Mouse (Mus musculus) cerebellum, postnatal 25 days (tissue): ENCODE measurements around the gene Dysf.
"Not testable (repeated sequence)": the region's sequence is repeated elsewhere in the genome, so short reads cannot be mapped to it uniquely, and the experiment has no call there.

ENCODE experiments used
- DNase-seq, 2 experiments: peaks; one replicate each; pipeline ENCODE4 v3.0.0; 2021; ENCODE audit warnings: mixed read lengths in 2 of 2

Gene Dysf

DNA sequence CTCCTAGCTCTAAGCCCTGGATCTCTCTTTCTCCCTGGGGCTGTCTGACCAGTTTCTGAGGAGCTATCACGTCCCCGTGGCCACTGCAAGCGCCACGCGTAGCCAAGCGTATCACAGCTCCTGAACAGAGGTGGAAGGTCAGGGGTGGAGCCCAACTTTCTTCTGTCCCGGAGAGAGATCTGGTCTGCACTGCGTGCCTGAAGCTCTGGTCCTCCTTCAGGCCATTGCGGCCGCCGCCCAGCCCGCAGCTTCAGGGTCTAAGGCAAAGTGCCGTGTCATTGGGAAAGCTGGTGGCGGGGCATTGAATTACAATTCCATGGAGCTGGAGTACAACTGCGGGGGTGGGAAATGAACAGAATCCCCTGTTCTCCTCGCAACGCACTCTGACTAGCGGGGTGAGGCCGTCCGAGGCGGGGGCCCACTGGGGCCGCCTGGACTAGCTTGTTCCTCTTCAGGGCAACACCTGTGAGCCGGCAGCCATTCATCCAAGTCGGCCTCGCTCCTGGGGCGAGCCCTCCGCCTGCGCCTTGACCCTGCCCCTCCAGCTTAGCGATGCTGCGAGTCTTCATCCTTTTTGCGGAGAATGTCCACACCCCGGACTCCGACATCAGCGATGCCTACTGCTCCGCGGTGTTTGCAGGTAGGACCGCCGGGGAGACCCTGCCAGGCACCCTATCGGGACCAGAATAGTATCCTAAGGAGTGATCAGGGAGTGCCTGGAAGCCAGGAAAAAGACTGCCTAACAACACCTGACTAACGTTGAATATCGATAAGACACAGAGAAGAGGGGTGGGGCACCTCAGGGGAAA lies at the start of gene Dysf:
Dysf (plus strand) TSS at position 228 of the 809 bp plus-strand sequence.
- DNase-seq, result peak; percentile 27 to 41

GRCm38 (mm10) chr6:83987642-83988041 lies 20.7 kb upstream of the Dysf start:
- DNase-seq, result no peak

DNA sequence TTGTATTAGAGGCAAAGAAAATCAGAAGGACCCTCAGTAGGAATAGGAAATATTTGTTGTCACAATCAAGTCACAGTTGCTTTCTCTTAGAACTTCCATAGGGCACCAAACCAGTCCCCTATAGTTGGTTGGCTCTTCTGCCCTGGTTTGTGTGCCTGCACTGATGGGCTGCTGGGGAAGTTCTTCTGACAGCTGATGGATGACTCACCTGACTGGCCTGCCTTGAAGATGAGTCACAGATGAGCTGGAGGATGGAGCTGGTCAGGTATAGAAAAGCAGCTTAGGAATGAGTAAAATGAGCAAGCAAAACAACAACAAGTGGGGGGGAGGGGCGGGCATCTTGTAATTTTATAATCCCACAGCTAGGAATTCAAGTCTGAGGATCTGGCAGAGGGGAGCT lies 5.7 kb upstream of the Dysf start:
- no peak for DNase-seq

GRCm38 (mm10) chr6:84004295-84004694 lies 4.1 kb upstream of the Dysf start:
- no peak for DNase-seq

DNA sequence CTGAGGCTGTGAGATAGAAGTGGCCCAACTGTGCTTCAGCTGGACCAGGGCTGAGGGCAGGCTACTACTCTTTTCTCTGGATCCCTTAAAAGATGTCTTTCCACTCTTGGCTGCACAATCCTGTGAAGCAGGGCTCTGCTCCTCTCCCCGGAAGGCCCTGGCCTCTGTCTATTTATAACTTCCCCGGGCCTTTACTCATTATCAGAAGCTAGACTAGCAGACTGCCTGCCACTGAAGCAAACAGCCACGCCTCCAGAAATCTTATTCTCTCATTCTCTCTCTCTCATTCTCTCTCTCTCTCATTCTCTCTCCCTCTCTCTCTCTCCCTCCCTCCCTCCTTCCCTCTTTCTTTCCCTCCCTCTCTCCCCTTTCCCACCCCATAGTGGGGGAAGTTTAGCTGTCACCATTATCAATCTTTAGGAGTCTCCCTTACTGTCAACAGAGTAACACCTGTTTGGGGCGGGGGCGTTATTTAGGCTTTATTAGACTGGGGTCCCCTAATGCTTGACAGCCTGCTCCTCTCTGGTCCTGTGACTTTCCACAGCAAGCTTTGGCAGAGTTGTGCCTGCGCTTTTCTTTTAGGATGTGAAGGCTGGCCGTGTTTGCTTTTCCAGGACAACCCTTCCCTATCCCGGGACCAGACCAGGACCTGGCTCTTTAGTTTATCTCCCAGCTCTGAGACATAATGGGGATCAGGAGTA lies 932 bp downstream of the Dysf start:
- DNase-seq, result no peak

GRCm38 (mm10) chr6:84009915-84010302 lies 1.5 kb downstream of the Dysf start:
- no peak for DNase-seq

DNA sequence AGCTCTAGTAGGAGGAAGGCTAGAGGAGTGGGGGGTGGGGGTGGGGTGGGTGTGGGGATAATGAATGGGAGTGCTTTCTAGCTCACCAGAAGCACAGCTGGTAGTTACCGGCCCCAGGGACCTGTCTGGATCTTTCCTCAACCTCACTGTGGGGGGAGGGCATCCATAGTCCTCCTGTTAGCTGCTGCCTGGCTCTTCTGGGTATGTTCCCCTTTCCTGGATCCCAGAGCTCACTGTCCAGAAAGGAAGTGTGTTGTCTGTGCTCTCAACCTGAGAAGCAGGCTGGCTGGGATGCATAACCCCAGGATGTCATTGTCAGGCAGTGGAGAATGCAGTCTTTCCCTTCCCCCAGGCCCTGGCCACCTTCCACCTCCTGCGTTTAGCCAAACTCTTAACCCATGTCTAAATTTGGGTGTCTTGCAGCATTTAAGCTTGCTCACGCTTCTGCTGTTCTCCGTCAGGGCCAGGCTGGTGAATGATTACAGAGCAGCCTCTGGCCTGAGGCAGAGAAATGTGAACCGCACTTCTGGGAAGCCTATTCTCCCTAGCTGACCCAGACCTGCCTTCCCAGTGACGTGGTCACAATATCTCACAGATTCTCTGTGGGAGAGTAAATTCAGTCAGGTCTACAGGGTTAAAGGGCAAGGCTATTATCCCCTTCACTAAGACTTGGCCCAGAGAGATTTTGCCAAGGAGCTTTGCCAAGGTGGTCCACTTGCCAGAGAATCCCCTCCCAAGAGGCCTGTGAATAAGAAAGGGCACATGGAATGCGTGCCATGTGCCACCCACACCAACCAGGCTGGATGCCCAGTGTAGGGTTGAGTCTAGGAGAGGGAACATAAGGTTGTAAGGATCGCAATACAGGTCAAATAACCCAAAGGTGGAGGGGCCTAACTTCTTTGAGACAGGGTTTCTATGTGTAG lies 2.2 kb downstream of the Dysf start:
- no peak for DNase-seq

DNA sequence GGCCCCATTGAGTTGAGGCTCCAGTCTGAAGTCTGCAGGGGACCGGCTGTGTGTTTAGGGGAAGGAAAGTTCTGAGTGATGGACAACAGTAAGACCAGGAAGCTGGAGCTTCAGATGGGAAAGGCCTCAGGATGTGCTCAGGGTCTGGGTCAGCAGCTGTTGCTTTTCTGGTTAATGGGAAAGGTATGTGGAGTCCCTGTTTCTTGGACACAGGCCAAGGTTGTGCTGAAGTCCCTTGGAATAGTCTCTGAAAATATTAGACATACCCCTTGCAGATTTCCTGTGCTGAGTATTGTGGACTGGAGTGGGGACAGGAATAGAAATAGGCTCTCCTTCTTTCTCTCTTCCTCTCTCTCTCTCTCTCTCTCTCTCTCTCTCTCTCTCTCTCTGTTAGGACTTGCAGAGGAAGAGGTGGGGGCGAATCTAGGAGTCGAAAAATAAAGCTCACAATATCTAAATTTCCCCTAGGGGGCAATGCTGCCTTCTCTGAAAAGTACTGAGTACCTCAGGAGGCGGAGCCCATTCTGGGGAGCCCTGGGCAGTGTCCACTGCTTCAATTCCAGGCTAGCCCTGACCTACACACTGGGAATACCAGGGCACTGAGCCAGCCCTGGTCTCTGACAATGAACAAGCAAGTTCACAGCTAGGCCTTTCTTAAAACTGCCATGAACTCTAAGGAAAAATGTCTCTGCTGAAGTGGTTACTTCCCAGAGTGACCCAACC lies 6.7 kb downstream of the Dysf start:
- not testable (repeated sequence) for DNase-seq

GRCm38 (mm10) chr6:84016851-84017250 lies 8.5 kb downstream of the Dysf start:
- no peak for DNase-seq

DNA sequence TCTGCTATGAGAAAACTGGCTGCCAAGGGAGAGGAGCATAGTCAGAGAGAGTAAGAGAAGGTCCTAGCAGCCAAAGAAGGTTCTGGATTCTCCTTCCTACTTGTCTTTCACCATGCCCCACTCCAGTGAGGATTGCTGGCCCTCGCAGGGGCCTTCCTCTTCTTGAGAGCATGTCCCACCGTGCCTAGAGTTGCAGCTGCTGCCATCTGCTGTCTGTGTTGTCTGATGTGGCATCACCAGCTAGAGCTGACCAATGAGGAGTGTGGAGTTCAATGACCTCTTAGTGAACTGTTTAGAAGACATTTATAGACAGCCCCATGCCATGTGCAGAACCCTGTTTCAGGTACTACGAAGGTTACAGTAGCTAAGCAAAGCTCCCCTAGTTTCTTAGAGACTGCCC lies 9.0 kb downstream of the Dysf start:
- DNase-seq, result no peak

DNA sequence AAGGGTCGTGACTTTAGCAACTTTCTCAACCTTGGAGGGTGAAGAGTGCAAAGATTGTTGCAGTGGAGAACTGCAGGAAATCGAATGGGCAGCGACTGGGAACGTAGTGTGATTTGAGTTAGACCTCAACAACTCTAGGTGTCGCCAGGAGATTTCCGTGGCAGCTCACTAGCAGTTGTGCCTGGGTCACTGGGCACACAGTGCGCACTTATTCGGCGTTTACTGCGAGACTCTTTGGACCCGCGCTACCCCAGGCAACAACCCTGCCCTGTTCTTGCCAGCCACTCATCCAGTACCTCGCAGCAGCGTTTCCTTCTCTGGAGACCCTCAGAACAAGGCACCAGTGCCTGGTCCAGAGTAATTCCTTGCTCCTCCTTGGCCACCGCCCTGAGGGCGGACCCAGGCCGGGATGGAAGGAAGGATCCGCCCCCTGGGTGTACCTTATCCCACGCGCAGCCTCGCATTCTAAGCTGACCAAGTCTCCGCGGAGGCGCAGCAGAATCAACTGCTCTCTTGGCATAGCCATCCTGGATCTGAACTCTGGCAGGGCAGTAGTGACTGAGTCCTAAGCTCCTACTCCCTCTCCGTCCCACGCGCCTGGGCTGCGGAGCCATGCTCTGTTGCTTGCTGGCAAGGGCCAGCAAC lies 10.6 kb downstream of the Dysf start:
- peak; percentile 18 to 35 for DNase-seq

DNA sequence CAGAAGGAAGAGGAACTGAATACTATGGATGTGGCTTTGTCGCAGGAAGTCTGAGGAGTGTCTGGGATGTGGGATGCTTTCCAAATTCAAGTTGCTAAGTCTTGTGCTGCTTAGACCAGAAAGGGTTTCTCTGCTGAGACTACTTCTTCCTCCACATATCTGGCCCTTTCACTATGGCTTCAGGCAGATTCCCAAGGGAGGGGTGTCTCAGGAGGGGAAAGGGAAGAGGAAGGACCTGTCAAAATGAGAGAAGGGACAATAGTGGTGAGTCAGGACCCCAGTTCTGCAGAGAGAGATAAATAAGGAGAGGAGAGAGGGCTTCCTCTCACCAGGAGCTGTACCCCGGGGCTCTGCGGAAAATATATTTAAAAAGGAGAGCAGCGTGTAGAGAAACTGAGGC lies 11.6 kb downstream of the Dysf start:
- DNase-seq, result no peak

DNA sequence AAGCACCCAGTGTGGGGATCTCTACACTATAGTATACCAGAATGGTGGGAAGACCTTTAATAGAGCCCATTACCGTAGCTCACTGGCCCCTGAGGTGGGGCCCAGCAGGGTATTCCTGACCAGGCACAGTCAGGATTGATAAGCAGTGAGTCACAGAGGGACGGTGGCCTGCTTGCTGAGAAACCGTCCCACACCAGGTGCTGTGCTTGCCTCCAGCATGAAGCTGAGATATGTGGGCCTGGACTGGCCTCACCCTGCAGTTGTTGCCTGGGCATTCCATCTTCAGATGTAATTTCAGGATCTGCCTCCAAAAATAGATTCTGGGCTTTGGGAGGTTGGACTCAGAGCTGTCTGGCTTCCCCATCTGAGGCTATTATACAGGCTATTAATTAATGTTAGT lies 13.6 kb downstream of the Dysf start:
- no peak for DNase-seq

DNA sequence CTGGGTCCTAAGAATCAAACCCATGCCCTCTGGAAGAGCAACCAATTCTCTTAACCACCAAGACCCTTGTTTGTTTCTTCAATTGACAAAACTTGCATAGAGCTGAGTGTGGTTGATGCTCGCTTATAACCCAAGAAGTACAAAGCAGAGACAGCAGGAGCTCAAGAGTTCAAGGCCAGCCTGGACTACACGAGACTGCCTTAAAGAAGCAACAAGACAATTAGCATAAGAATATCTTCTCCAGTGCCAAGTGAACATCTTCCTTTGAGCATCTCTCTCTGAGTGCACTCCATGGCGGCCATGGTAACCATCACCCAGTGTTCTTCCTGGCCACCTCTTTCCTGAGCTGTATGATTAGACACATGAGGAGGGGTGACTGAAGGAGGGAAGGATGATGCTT lies 17.2 kb downstream of the Dysf start:
- DNase-seq, result no peak

GRCm38 (mm10) chr6:84028791-84029190 lies 20.4 kb downstream of the Dysf start:
- DNase-seq, result no peak

GRCm38 (mm10) chr6:84029775-84030174 lies 21.4 kb downstream of the Dysf start:
- DNase-seq, result no peak

GRCm38 (mm10) chr6:84032516-84032915 lies 24.1 kb downstream of the Dysf start:
- not testable (repeated sequence) for DNase-seq

DNA sequence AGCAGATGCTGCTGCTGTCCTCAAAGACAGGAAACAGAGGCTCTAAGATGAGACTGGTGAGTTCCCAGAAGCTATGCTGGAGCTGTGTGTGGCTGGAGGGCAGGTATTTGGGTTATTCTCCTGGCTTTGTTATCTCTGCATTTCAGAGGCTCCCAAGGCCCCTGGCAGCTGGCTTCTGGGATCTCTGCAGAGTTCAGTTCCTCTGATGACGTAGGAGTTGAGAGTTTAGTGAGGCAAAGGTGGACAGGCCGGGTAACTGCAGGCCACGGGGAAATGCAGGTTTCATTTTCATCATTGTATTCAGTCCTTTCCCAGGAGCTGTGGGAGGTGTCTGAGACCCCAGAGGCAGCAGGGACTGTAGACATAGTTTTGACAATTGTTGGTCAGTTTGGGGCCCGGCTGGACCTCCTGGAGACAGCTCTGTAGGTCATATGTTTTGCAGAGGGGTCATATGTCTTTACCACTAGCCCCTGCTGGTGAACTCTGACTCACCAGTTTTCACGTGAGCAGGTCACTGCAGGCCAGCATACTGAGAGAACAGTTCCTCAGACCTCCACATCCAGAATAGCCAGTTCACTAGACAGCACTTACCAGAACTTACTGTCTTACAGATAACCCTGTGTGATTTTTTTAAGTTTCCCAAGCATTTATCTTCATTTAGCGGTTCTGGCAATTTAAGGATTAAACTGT lies 35.0 kb downstream of the Dysf start:
- no peak for DNase-seq

- DNase-seq, result no peak
Measured at GRCm38 (mm10) chr6:84044679-84045078, 36.3 kb downstream of the Dysf start.

DNA sequence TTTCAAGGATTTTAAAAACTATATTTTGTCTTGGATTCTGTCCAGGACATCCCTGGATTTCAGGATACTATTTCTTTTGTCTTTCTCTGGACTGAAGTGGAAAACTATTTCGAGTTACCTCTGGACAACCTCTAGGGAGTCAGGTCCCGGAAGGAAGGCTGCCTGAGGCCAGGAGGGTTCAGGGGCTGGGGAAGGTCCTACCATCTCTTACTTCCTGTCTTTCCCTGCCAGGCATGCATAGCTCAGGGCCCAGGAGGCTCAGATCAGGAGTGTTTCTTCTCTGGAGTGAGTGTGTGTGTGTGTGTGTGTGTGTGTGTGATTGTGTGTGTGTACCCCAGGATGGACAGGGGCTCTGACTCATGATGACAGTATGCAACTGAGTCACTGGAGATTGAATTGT lies 40.5 kb downstream of the Dysf start:
- DNase-seq, result no peak

DNA sequence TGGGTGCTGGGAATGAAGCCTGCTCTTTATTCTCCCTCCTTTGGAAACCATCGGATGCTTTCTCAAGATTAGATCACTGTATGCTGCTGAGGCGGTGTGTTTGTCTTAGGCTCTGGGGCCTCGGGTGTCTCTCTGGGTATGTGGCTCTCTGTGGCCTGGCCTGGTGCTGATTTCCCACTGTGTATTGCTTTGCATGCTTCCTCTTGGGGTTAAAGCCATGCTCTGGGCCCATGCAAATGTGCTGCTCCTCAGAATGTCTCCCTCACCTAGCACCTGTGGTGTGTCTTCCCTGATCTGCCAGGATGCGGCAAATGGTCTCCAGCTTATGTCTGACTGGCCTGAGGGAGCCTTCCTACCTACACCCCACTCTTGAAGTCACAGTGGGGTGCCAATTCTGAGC lies 41.8 kb downstream of the Dysf start:
- DNase-seq, result no peak
